Mouse (Mus musculus): ENCODE measurements around the gene Lmbr1l.

Gene Lmbr1l

DNA sequence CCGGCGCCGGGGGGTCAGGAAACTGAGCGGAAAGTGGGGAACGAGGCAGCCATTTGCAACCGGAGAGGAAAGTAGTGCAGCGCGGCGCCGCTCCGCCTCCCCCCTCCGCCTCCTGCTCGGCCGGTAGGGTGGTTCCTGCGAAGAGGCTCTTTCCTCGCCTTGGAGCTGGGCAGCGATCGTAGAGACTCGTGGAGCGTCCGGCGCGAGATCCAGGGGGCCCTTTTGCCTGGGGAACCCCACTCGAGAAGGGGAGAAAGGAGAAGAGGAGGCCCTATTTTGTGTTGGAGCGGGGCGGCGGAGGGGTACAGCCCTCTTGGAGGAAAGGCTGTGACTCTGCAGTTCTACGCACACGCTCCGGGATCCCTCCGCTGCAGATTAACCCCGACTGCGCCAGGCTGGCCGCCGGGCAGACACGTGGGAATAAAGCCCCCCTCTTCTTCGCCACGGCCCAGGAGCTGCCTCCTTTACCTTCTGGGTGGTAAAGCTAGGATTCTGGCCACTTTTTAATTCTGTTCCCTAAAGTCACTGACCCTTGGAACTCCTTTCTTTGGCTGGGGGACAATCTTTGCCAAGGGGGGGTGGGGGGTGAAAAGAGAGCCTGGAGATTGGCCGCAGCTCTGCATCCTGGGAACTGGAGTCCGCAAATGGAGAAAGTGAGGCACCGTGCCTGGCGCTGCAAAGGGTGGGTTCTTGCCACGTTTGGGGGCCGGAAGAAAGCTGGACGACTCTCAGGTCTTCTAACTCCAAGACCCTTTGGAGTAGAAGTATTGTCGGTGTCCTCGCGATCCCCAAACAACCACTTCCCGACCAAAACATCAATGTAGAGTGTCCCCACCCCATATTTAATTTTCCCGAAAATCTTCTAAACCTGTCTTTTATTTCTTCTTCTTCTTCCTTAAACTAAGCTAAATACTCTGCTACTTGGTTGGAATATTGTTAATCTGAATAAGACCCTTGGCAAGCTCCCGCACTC lies 45.8 kb downstream of the Lmbr1l start:
- H3K27me3 ChIP-seq (ENCODE audit: control insufficient read depth, insufficient read depth, low read length, poor library complexity, severe bottlenecking): no peaks in the 10 kb centered on the region

DNA sequence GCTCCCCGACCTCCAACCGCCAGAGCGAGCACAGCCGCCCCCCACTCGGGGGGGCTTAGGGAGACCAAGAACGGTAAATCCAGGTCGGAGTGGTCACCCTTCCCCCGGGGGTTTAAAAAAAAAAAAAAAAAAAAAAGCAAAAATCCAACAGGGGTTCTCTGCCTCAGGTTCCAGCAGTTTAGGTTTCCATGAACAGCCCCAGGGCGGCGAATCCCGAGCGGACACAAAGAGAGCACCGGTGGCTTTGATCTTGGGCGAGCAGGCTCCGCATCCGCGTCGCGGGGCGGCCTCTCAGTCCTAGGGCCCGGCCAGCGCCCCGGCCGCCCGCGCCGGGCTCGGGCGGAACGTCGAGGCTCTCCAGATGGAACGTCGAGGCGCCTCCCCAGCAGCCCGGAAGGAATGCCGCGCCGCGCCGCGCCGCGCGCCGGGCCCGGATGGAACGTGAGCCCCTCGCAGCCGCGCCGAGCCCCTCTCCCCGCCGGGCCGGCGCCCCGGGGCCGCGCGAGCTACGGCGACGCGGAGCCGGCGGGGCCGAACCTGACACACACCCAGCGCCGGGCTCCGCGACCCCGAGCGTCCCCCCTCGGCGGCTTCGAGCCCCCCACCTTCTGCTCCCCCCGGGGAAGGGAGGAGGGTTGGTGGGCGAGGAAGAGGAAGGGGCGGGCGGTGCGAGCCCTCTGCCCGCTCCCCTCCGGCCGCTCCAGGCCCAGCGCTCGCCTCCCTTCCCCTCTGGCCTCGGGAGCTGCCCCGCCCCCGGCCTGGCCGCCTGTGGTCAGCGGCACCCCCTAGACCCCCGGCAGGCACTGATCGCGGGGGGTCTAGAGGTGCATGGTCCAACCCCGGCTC lies 46.7 kb downstream of the Lmbr1l start, which contains the start of gene Kmt2d:
Gene Kmt2d (minus strand): TSS at position 135 of the 846 bp plus-strand sequence.
- no peaks in the 10 kb centered on the region for H3K36me3 ChIP-seq (ENCODE audit: control insufficient read depth, insufficient read depth, low read length, poor library complexity, severe bottlenecking)
- no peak for DNase-seq (ENCODE audit: low read depth, low spot score)
- no peaks in the 10 kb centered on the region for H3K27me3 ChIP-seq (ENCODE audit: control insufficient read depth, insufficient read depth, low read length, poor library complexity, severe bottlenecking)

More for the DNA sequence above, 45.8 kb downstream of the Lmbr1l start:
- peak; percentile 94 for DNase-seq (ENCODE audit: low read depth, low spot score)
- no peaks in the 10 kb centered on the region for H3K36me3 ChIP-seq (ENCODE audit: control insufficient read depth, insufficient read depth, low read length, poor library complexity, severe bottlenecking)

DNA sequence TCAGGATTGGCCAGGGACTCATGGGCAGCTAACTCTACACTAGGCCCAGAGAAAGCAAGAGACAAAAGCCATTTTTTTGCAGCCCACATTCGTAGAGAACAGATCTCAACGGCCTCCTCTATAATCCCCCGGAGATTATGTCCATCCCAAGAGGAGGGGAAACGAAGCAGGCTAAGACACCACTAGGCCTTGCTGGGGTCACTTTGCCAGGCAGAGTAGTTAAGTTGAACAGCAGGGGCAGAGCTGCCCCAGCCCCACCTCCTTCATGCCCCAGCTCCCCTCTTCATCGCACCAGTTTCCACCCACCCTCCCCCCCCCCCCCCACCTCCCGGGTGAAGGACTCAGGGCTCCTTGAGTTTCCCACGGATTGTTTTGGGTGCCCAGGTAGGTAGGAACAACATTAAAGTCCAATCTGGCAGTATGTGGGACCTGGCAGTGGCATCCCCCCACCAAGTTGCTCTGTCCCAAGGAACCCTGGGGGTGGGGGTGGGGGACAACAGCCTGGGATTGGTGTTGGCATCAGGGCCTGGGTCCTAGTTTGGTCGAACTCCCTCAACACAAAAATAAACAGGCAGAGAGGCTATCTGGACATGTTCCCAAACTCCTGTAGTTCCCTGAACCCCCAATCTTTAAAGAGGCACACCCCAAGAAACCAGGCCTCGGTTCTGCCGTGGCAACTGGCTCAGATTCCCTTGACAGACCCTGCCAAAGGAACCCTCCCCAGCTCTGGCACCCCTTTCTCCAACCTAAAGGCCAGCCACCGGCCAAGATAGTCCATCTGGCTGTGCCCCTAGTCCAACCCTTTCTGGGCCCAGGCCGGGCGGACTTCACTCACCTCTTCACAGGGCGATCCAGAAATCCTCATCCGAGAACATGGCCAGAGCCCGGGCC lies 47.6 kb downstream of the Lmbr1l start:
- no peak for DNase-seq (ENCODE audit: low read depth, low spot score)
- H3K27me3 ChIP-seq (ENCODE audit: control insufficient read depth, insufficient read depth, low read length, poor library complexity, severe bottlenecking): no peaks in the 10 kb centered on the region
- H3K36me3 ChIP-seq (ENCODE audit: control insufficient read depth, insufficient read depth, low read length, poor library complexity, severe bottlenecking): peaks cover 4% of the 10 kb centered on the region; the same call in 1 of the 2 replicates

DNA sequence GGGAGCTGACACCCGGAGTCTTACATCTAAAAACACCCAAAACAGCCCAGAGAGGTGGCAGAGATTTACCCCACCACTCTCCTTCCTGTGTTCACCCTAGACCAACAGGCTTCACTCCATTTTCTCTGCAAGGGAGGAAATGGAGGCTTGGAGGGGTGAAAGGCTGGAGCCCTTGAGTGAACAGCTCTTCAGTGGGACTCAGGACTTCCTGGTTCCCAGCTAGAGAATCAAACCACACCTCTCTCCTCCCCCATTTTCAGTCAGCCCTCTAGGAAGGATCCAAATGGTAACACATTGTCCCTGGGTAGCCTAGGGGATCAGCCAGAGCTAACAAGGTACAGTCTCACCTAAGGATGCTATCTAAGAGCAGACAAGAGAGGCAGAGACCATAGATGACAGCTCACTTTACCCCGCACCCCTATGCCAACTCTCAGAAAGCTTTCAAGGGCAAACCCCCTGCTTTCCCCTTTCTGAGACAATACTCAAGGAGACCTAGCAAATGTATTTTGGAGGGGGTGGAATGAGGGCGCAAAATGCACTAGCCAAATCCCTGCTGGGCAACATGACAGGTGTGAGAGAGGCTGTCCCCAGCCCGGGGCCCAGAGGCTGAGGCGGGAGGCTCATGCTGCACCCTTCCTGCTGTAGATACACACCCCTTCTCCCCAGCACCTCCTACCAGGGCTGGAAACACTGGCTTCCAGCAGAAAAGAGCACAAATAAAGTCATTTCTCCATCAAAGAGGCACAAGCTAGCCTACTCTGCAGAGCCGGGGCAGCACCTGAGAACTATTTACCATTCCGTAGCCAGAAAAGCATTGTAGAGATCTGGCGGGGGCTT lies 48.5 kb downstream of the Lmbr1l start:
- no peak for DNase-seq (ENCODE audit: low read depth, low spot score)
- Histone ChIP-seq H3K36me3 (ENCODE audit: control insufficient read depth, insufficient read depth, low read length, poor library complexity, severe bottlenecking) (peaks cover 4% of the 10 kb centered on the region; the same call in 1 of the 2 replicates), H3K27me3 (ENCODE audit: control insufficient read depth, insufficient read depth, low read length, poor library complexity, severe bottlenecking) (no peaks in the 10 kb centered on the region)

DNA sequence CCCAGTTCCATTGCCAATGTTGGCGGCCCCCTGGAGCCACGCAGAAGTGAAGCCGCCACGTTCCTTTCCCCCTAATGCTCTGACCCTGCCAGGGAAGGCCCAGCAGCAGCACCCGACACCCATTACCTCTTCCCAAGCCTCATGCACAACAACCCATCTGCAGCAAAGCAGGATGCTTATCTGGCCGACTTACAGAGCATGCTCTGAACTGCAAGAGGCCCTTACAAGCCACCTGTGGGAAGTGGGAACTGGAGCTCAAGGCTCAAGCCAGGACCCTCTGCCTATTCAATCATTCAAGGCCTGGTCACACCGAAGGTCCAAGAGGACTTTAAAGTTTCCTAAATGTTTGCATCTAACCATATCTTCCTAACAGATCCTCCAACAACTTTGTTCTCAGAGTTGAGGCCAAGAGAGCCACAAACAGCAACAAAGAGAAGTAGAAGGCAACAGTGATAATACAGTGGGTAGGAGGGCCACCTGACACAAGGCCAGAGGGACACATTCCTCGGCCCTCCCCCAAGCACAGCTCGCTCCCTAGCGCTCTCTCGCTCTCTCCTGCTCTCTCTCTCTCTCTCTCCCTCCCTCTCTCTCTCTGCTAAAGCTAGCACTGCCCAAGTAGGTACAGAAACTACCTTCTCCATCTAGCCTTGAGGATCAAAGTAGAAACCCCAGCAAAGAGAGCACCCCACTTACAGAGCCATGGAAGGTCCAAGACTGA lies 49.5 kb downstream of the Lmbr1l start:
- no peak for DNase-seq (ENCODE audit: low read depth, low spot score)
- Histone ChIP-seq H3K27me3 (ENCODE audit: control insufficient read depth, insufficient read depth, low read length, poor library complexity, severe bottlenecking) (no peaks in the 10 kb centered on the region), H3K36me3 (ENCODE audit: control insufficient read depth, insufficient read depth, low read length, poor library complexity, severe bottlenecking) (peaks cover 6% of the 10 kb centered on the region)

DNA sequence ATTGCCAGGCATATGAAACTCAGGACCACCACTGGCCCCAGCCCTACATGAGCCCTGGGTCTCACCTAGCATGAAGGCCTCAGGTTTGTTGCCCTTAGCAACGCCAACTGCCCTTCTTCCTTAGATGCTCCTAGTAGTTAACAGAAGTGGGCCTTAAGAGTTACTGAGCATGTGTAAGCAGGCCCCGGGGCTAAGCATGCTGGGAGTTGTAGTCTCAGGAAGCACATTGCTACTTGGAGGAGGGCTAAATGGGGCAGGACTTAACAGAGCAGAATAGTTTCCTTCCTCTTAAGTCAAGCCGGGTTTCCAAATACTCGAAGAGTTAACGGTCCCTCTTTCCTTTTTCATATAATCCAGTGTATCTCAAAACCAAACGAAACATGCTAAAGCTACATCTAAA lies 50.7 kb downstream of the Lmbr1l start:
- H3K27me3 ChIP-seq (ENCODE audit: control insufficient read depth, insufficient read depth, low read length, poor library complexity, severe bottlenecking): no peaks in the 10 kb centered on the region
- DNase-seq (ENCODE audit: low read depth, low spot score): peak; percentile 88
- H3K36me3 ChIP-seq (ENCODE audit: control insufficient read depth, insufficient read depth, low read length, poor library complexity, severe bottlenecking): peaks cover 12% of the 10 kb centered on the region

DNA sequence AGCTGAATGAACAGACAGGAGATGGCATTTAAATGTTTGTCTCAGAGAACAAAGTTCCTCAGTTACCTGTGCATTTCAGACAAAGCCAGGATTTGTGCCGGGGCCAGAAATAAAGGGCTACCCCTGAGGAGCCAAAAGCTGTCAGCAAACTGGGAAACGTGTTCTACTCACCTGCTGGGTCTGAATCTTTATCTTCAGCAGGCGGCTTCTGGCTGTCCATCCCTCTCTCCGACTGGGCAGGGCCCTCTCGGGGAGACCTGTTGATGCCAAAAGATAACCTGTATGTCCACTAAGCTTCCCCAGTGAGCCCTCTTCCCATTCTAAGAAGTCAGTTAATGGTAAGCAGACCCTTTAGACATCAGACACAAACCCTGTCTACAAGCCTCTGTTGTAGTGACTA lies 51.5 kb downstream of the Lmbr1l start:
- no peaks in the 10 kb centered on the region for H3K27me3 ChIP-seq (ENCODE audit: control insufficient read depth, insufficient read depth, low read length, poor library complexity, severe bottlenecking)
- DNase-seq (ENCODE audit: low read depth, low spot score): no peak
- peaks cover 17% of the 10 kb centered on the region for H3K36me3 ChIP-seq (ENCODE audit: control insufficient read depth, insufficient read depth, low read length, poor library complexity, severe bottlenecking)

DNA sequence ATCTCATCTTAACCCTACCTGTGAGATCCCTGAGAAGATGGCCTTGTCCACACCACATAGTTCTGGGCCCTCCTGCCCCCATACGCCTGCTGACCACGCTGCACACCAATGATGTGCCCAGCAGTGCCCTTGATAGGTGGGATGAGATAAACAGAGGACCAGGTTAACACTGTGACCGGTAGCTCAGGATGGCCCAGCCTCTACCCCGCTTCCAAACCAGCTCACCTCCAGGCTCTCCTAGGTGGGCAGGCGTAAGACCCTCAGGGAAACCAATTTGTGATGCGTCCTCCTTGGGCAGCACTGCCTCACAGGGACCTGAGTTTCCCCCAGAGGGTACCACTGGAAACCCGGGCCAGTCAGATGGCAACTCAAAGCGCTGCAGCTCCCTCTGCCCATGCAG lies 52.3 kb downstream of the Lmbr1l start:
- H3K27me3 ChIP-seq (ENCODE audit: control insufficient read depth, insufficient read depth, low read length, poor library complexity, severe bottlenecking): no peaks in the 10 kb centered on the region
- H3K36me3 ChIP-seq (ENCODE audit: control insufficient read depth, insufficient read depth, low read length, poor library complexity, severe bottlenecking): peaks cover 21% of the 10 kb centered on the region
- DNase-seq (ENCODE audit: low read depth, low spot score): no peak

DNA sequence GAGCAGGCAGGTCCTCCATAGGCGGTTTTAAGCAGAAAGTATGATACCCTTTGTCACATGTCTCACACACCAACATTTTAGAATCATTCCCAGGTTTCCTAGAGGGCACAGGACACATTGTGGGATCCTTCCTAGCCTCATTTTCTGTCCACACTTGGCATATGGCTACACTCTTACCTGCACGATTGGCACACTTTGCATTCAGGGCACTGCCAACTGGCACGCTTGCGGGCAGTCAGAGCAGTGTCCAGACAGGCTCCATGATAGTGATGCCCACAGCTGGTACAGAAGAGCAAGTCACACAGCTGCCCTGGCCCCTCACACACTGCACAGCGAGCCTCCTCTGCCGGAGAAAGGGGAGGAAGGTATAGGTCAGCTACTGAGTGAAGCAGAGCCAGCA lies 53.1 kb downstream of the Lmbr1l start:
- Histone ChIP-seq H3K36me3 (ENCODE audit: control insufficient read depth, insufficient read depth, low read length, poor library complexity, severe bottlenecking) (peaks cover 21% of the 10 kb centered on the region), H3K27me3 (ENCODE audit: control insufficient read depth, insufficient read depth, low read length, poor library complexity, severe bottlenecking) (no peaks in the 10 kb centered on the region)
- DNase-seq (ENCODE audit: low read depth, low spot score): no peak

DNA sequence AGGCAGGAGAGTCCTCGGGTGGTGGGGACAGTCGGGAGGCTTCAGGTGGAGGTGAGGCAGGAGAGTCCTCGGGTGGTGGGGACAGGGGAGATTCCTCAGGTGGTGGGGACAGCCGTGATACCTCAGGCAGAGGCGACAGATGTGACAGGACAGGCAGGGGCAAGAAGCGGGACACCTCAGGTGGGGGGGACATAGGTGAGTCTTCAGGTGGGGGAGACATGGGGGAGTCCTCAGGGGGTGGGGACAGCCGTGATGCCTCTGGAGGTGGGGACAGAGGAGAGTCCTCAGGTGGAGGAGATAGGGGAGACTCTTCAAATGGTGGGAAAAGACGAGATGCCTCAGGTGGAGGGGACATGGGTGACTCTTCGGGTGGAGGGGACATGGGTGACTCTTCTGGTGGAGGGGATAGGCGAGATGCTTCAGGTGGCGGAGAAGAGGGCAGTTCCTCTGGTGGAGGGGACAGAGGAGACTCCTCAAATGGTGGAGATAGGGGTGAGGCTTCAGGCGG lies 54.5 kb downstream of the Lmbr1l start:
- DNase-seq (ENCODE audit: low read depth, low spot score): no peak

DNA sequence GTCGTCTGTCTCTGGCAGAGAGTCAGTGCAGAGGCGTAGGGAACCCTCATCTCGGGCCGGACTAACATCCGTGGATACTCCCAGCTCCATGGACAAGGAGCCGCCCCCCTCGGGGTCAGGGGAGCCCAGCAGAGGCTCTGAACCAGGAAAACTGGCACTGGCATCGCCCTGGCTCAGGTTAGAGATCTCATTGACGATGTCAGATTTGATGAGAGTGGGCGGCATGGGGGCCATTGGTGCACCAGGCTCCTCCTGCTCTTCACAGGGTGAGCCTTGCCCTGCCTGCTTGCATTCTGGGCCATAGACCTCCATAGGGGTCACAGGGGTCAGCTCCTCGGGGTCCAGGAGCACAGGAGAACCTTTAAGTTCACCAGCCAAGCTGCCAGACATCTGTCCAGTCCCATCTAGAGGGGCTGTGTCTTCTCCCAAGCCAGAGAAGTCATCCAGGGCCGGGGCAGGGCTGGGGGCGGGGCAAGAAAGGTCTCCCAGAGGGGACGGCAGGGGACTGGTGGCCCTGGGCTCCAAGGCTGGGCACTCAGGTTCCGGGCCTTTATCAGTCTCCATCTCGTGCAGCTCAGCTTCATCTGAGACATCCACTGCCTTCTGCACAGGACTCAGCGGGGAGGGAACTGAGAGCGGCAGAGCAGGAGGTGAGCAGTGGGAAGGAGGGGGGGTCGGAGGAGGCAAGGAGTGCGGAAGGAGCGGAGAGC lies 56.2 kb downstream of the Lmbr1l start:
- no peak for DNase-seq (ENCODE audit: low read depth, low spot score)
- Histone ChIP-seq H3K27me3 (ENCODE audit: control insufficient read depth, insufficient read depth, low read length, poor library complexity, severe bottlenecking) (no peaks in the 10 kb centered on the region), H3K36me3 (ENCODE audit: control insufficient read depth, insufficient read depth, low read length, poor library complexity, severe bottlenecking) (peaks cover 22% of the 10 kb centered on the region)

More for the DNA sequence above, 54.5 kb downstream of the Lmbr1l start:
- no peaks in the 10 kb centered on the region for H3K27me3 ChIP-seq (ENCODE audit: control insufficient read depth, insufficient read depth, low read length, poor library complexity, severe bottlenecking)
- peaks cover 22% of the 10 kb centered on the region for H3K36me3 ChIP-seq (ENCODE audit: control insufficient read depth, insufficient read depth, low read length, poor library complexity, severe bottlenecking)

DNA sequence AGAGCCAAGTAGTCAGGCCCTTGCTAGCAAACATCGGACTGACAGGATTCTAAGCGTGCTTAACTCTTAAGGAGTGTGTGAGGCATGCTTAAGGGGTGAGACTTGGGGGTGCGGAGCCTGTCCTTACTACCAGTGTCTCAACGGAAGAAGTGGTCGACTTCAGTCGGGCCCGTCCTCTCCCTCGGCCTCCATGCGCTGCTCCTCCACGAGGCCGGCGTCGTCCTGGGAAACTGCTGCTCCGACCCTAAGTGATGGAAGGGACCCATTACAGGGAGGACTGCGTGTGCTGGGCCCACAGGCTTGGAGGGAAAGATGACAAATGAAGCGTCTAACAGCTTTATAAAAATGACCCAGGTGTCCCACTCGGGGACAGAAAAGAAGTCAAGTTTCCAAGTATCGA lies 57.1 kb downstream of the Lmbr1l start:
- no peak for DNase-seq (ENCODE audit: low read depth, low spot score)
- Histone ChIP-seq H3K36me3 (ENCODE audit: control insufficient read depth, insufficient read depth, low read length, poor library complexity, severe bottlenecking) (peaks cover 22% of the 10 kb centered on the region), H3K27me3 (ENCODE audit: control insufficient read depth, insufficient read depth, low read length, poor library complexity, severe bottlenecking) (no peaks in the 10 kb centered on the region)
